Mouse (Mus musculus) stomach, embryonic 14.5 days (tissue): ENCODE results near the gene Osgin1. TPM values are rescaled to one million over a fixed set of nuclear protein-coding genes. Genes with fewer than 3 reads are reported as not detected.

ENCODE experiments used
- ATAC-seq: fragments of 200-750 bp; cut with Nextera tagmentation; 2 replicates; pipeline ENCODE4 v1.8.0; 2017; ENCODE audit warnings: low read depth, moderate TSS enrichment; ENCODE audit not compliant: insufficient number of reproducible peaks, insufficient read depth, low FRiP score
- H3K27ac ChIP-seq: fragments of 300-500 bp; sonication (generic); 2 replicates; pipeline ENCODE4 v1.5.1; 2014; ENCODE audit warnings: mild to moderate bottlenecking, low read length, moderate library complexity, mixed read lengths
- H3K27me3 ChIP-seq: fragments of 300-500 bp; sonication (generic); 2 replicates; pipeline ENCODE4 v1.6.1; 2014; ENCODE audit warnings: low read length, control low read depth, mixed read lengths; ENCODE audit not compliant: control insufficient read depth, insufficient read depth
- H3K36me3 ChIP-seq: fragments of 300-500 bp; sonication (generic); 2 replicates; pipeline ENCODE4 v1.6.1; 2014; ENCODE audit warnings: mild to moderate bottlenecking, control low read depth, low read length, moderate library complexity, mixed read lengths; ENCODE audit not compliant: control insufficient read depth, insufficient read depth
- H3K4me1 ChIP-seq: fragments of 300-500 bp; sonication (generic); 2 replicates; pipeline ENCODE4 v1.6.1; 2014; ENCODE audit warnings: low read length, control low read depth, mixed read lengths; ENCODE audit not compliant: control insufficient read depth, insufficient read depth
- H3K4me2 ChIP-seq: fragments of 300-500 bp; sonication (generic); replicated peaks from 2 replicates; pipeline ENCODE4 v1.6.1; 2014; ENCODE audit warnings: low read depth, low read length, control low read depth
- H3K4me3 ChIP-seq: fragments of 300-500 bp; sonication (generic); 2 replicates; pipeline ENCODE4 v1.5.1; 2014; ENCODE audit warnings: low read depth, low read length, control low read depth
- H3K9ac ChIP-seq: fragments of 300-500 bp; sonication (generic); replicated peaks from 2 replicates; pipeline ENCODE4 v1.6.1; 2014; ENCODE audit warnings: low read depth, mild to moderate bottlenecking, control low read depth, low read length, moderate library complexity, mixed read lengths
- H3K9me3 ChIP-seq: fragments of 300-500 bp; sonication (generic); 2 replicates; pipeline ENCODE4 v1.6.1; 2016; ENCODE audit warnings: low read depth, low read length, control low read depth; ENCODE audit not compliant: control insufficient read depth
- WGBS: fragments of 180-500 bp; shearing (Covaris S2); extraction: QIAGEN DNeasy Blood & Tissue Kit; methylation state at CpG from one replicate; pipeline ENCODE4 v1.1.7; 2014; 5-methylcytosine and 5-hydroxymethylcytosine counted together
- polyA plus RNA-seq: library from polyadenylated mRNA; unstranded; fragments of >200 nt; fragmentation: Nextera tagmentation; extraction: Ambion mirVana; gene quantifications from 2 replicates; pipeline ENCODE4 v1.2.1, GENCODE M21; 2014

Osgin1 gene
- polyA plus RNA-seq, 1 experiment from 2014 or later: 2.3 TPM

DNA sequence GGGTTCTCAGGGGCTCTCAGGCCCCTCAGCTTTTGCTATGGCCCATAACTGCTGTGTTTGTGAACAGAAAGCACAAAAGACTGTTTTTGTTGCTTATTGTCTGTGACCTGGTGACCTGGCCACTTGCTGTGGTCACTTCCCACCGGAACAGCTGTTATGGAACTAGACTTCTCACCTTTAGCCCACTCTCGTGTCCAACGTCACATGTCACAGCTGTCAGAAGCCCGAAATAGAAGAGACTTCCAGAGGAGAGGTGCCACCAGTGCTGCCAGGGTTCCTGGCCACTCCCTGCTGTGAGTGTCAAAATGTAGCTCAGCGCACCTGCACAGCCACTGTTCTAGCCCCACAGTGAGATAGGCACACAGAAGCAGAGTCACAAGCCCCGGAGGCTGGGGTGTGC, 34.7 kb upstream of the Osgin1 start:
- Histone ChIP-seq H3K4me2 (no peak overlapping the region), H3K4me1 (peaks cover 6% of the 10 kb centered on the region; the same call in 1 of the 2 replicates), H3K36me3 (peaks cover 5% of the 10 kb centered on the region; the same call in 1 of the 2 replicates), H3K4me3 (no peak overlapping the region), H3K9me3 (no peaks in the 10 kb centered on the region), H3K27me3 (no peaks in the 10 kb centered on the region), H3K27ac (no peak overlapping the region), H3K9ac (no peak overlapping the region)
- ATAC-seq: no peak
- 74% methylated on average over 6 of the region's 6 CpGs for WGBS

- Histone ChIP-seq H3K27ac (no peak overlapping the region), H3K27me3 (no peaks in the 10 kb centered on the region), H3K4me1 (peaks cover 6% of the 10 kb centered on the region; the same call in 1 of the 2 replicates), H3K9me3 (no peaks in the 10 kb centered on the region), H3K36me3 (peaks cover 5% of the 10 kb centered on the region; the same call in 1 of the 2 replicates), H3K4me3 (no peak overlapping the region), H3K4me2 (no peak overlapping the region), H3K9ac (no peak overlapping the region)
- 72% methylated on average over 9 of the region's 9 CpGs for WGBS
- ATAC-seq: no peak
Measured at GRCm38 (mm10) chr8:119400122-119400671, 33.7 kb upstream of the Osgin1 start.

GRCm38 (mm10) chr8:119400904-119401303, 33.0 kb upstream of the Osgin1 start:
- Histone ChIP-seq H3K4me2 (no peak overlapping the region), H3K4me1 (peaks cover under 1% of the 10 kb centered on the region; the same call in 1 of the 2 replicates), H3K9ac (no peak overlapping the region), H3K27me3 (no peaks in the 10 kb centered on the region), H3K36me3 (peaks cover 5% of the 10 kb centered on the region; the same call in 1 of the 2 replicates), H3K9me3 (no peaks in the 10 kb centered on the region), H3K27ac (no peak overlapping the region), H3K4me3 (no peak overlapping the region)
- ATAC-seq: no peak
- 66% methylated on average over 3 of the region's 3 CpGs for WGBS

- 83% methylated on average over 10 of the region's 10 CpGs for WGBS
- H3K27me3 ChIP-seq: no peaks in the 10 kb centered on the region
- no peak overlapping the region for H3K4me2 ChIP-seq
- no peak overlapping the region for H3K4me3 ChIP-seq
- ATAC-seq: no peak
- H3K4me1 ChIP-seq: no peaks in the 10 kb centered on the region
- H3K27ac ChIP-seq: no peak overlapping the region
- no peaks in the 10 kb centered on the region for H3K9me3 ChIP-seq
- H3K36me3 ChIP-seq: peaks cover 5% of the 10 kb centered on the region; the same call in 1 of the 2 replicates
- H3K9ac ChIP-seq: no peak overlapping the region
Measured at GRCm38 (mm10) chr8:119403912-119404311, 30.0 kb upstream of the Osgin1 start.

GRCm38 (mm10) chr8:119404648-119405047, 29.3 kb upstream of the Osgin1 start:
- 96% methylated on average over 5 of the region's 5 CpGs for WGBS
- H3K27ac ChIP-seq: no peak overlapping the region
- H3K27me3 ChIP-seq: no peaks in the 10 kb centered on the region
- no peak for ATAC-seq
- no peak overlapping the region for H3K4me3 ChIP-seq
- H3K4me1 ChIP-seq: no peaks in the 10 kb centered on the region
- no peak overlapping the region for H3K4me2 ChIP-seq
- no peak overlapping the region for H3K9ac ChIP-seq
- H3K9me3 ChIP-seq: no peaks in the 10 kb centered on the region
- H3K36me3 ChIP-seq: peaks cover 5% of the 10 kb centered on the region

- Histone ChIP-seq H3K9me3 (no peaks in the 10 kb centered on the region), H3K9ac (no peak overlapping the region), H3K27me3 (no peaks in the 10 kb centered on the region), H3K36me3 (peaks cover 13% of the 10 kb centered on the region; the same call in 1 of the 2 replicates), H3K4me1 (no peaks in the 10 kb centered on the region), H3K27ac (no peak overlapping the region), H3K4me3 (no peak overlapping the region), H3K4me2 (no peak overlapping the region)
- WGBS: 82% methylated on average over 8 of the region's 8 CpGs
- ATAC-seq: no peak
Measured at GRCm38 (mm10) chr8:119408311-119408710, 25.6 kb upstream of the Osgin1 start.

- ATAC-seq: no peak
Measured at GRCm38 (mm10) chr8:119412037-119412734, 21.7 kb upstream of the Osgin1 start.

DNA sequence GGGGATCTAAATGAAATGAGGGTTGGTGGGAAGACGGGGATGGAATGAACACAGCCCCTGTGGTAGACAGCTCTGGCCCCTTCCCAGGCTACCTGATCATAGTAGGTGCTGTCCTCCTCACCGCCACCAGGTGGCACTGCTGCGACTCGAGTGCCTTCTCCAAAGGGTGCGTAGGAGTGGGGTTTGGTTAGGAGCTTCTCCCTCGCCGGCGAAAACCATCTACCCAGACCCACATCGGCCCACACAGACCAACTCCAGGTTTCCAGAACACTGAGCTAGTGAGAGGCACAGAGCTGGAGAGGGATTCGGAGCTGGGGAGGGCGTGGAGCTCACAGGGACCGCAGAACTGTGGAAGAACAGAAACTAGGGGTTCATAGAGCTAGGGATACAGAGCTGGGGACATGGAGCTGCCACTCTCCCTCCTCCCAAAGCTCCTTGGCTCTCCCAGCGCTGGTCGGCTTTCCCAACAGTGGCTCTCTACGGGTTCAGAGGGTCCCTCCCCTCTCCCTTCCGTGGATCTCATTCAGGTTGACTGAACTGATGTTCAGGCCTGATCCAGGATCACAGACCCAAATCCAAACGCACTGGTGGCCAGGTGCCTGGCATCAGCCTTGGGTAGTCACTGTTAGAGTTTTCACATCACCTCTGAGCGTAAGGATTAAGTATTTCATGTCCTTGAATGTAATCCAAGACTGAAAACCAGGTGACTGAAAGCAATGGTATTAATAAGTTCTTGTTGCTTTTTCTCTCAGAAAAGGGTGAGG, 21.0 kb upstream of the Osgin1 start:
- 12% methylated on average over 18 of the region's 18 CpGs for WGBS
- Histone ChIP-seq H3K4me3 (no peak overlapping the region), H3K27me3 (no peaks in the 10 kb centered on the region), H3K36me3 (peaks cover 13% of the 10 kb centered on the region; the same call in 1 of the 2 replicates), H3K9me3 (no peaks in the 10 kb centered on the region), H3K4me2 (peak overlapping the region; percentile 33; the same call in 1 of the 2 replicates), H3K4me1 (no peaks in the 10 kb centered on the region), H3K27ac (no peak overlapping the region), H3K9ac (no peak overlapping the region)
- ATAC-seq: no peak; the same call in 1 of the 2 replicates

More at GRCm38 (mm10) chr8:119412037-119412734, 21.7 kb upstream of the Osgin1 start:
- no peak overlapping the region for H3K4me2 ChIP-seq
- H3K27me3 ChIP-seq: no peaks in the 10 kb centered on the region
- H3K36me3 ChIP-seq: peaks cover 13% of the 10 kb centered on the region; the same call in 1 of the 2 replicates
- WGBS: 58% methylated on average over 10 of the region's 10 CpGs
- H3K4me3 ChIP-seq: no peak overlapping the region
- no peaks in the 10 kb centered on the region for H3K4me1 ChIP-seq
- H3K9ac ChIP-seq: no peak overlapping the region
- H3K27ac ChIP-seq: no peak overlapping the region
- H3K9me3 ChIP-seq: no peaks in the 10 kb centered on the region
